Mouse (Mus musculus) brain, embryonic 18.5 days (tissue): ENCODE results near the gene Cdk17.

Experiments used
- DNase-seq: peaks from one replicate; pipeline ENCODE4 v3.0.0-alpha.2; 2012; ENCODE audit warnings: low read depth, low spot score

Cdk17 gene

GRCm38 (mm10) chr10:93167311-93167710 is 6.6 kb downstream of the Cdk17 start:
- DNase-seq: no peak

GRCm38 (mm10) chr10:93168067-93168466 is 7.4 kb downstream of the Cdk17 start:
- DNase-seq: no peak

GRCm38 (mm10) chr10:93171182-93171855 is 10.6 kb downstream of the Cdk17 start:
- DNase-seq: no peak

GRCm38 (mm10) chr10:93177471-93177870 is 16.8 kb downstream of the Cdk17 start:
- no peak for DNase-seq

GRCm38 (mm10) chr10:93177874-93178273 is 17.2 kb downstream of the Cdk17 start:
- no peak for DNase-seq

- DNase-seq: no peak
Measured at GRCm38 (mm10) chr10:93178662-93179061, 18.0 kb downstream of the Cdk17 start.

GRCm38 (mm10) chr10:93179669-93180460 is 19.2 kb downstream of the Cdk17 start:
- DNase-seq: no peak

- no peak for DNase-seq
Measured at GRCm38 (mm10) chr10:93184351-93184976, 23.8 kb downstream of the Cdk17 start.

GRCm38 (mm10) chr10:93188440-93188999 is 27.8 kb downstream of the Cdk17 start:
- DNase-seq: no peak

GRCm38 (mm10) chr10:93190475-93191262 is 30.0 kb downstream of the Cdk17 start:
- DNase-seq: no peak

GRCm38 (mm10) chr10:93197092-93197491 is 36.4 kb downstream of the Cdk17 start:
- no peak for DNase-seq

- no peak for DNase-seq
Measured at GRCm38 (mm10) chr10:93198958-93199357, 38.3 kb downstream of the Cdk17 start.

- DNase-seq: no peak
Measured at GRCm38 (mm10) chr10:93201846-93202458, 41.3 kb downstream of the Cdk17 start.

- DNase-seq: no peak
Measured at GRCm38 (mm10) chr10:93205287-93205956, 44.7 kb downstream of the Cdk17 start.

- no peak for DNase-seq
Measured at GRCm38 (mm10) chr10:93207176-93207575, 46.5 kb downstream of the Cdk17 start.

GRCm38 (mm10) chr10:93212699-93213098 is 52.0 kb downstream of the Cdk17 start:
- DNase-seq: no peak

GRCm38 (mm10) chr10:93213339-93213738 is 52.7 kb downstream of the Cdk17 start:
- no peak for DNase-seq

GRCm38 (mm10) chr10:93214251-93214650 is 53.6 kb downstream of the Cdk17 start:
- no peak for DNase-seq

- no peak for DNase-seq
Measured at GRCm38 (mm10) chr10:93215051-93215763, 54.5 kb downstream of the Cdk17 start.

- no peak for DNase-seq
Measured at GRCm38 (mm10) chr10:93225751-93226150, 65.1 kb downstream of the Cdk17 start.
